Mouse (Mus musculus) liver, adult 2 months (tissue): ENCODE data around the gene Sept5.

Experiments
- CTCF ChIP-seq: fragments of 200-500 bp; IDR thresholded peaks from 2 replicates; pipeline ENCODE4 v1.5.1; 2011; ENCODE audit warnings: low read depth, low read length, control low read depth
- POLR2A ChIP-seq: fragments of 200-500 bp; IDR thresholded peaks from 2 replicates; pipeline ENCODE4 v1.6.1; 2011; ENCODE audit warnings: low read length, control low read depth; ENCODE audit not compliant: insufficient read depth; ENCODE audit errors: extremely low read depth

DNA sequence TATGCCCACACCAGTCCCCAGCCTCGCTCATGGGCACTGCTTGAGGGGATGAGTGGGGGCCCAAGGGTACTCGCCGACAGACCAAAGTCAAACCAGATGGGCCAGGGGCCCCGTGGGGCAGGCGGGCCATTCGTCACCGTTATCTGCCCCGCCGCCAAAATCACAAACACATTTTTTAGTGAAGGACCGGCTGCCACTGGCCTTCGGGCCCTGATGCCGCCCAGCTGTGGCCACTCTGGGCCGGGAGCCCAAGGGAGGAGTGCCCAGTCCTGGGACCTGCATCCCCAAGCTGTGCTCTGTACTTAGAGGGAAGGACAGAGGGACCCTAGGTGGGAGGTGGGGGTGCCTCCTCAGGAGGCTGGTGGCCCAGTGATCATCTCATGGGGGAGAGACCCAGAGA, 18.0 kb downstream of the Sept5 start:
- TF ChIP-seq CTCF (no peak), POLR2A (no peak)
